Comparison of ENCODE assay signal across 28 mouse cellular contexts in the genomic region with DNA sequence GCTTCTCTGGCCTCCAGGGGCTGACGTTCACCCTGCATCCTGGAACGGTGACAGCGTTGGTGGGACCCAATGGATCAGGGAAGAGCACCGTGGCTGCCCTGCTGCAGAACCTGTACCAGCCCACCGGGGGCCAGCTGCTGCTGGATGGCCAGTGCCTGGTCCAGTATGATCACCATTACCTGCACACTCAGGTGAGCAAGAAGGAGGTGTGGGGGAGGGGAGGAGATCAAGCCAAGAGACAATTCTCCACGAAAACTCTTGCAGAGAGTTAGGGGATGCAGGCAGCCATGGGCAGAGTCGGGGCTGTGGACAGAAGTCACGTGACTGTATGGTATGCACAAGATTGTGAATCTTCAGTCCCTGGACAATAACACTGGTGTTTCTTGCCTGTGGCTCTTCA.
"Had no signal": no experiment of that assay in that cellular context is flagged by ENCODE, and none has a peak within 500 bp of the region (broad histone marks: within the 10 kb centered on the region; RNA-seq: fewer than 3 reads in every experiment).

No protein-coding gene starts in this region.

- H3K4me3 ChIP-seq: heart, embryonic 12.5 days; heart, embryonic 13.5 days; heart, embryonic 15.5 days; hindbrain, embryonic 10.5 days; hindbrain, embryonic 12.5 days; hindbrain, embryonic 13.5 days; hindbrain, embryonic 15.5 days; intestine, embryonic 15.5 days; kidney, embryonic 15.5 days; layer of hippocampus, adult 2 months; left cerebral cortex, adult 2 months had no signal

- H3K9me3 ChIP-seq: heart, embryonic 12.5 days; heart, embryonic 13.5 days; heart, embryonic 15.5 days; hindbrain, embryonic 10.5 days; hindbrain, embryonic 12.5 days; hindbrain, embryonic 13.5 days; hindbrain, embryonic 15.5 days; intestine, embryonic 15.5 days; kidney, embryonic 15.5 days had no signal

- H3K27ac ChIP-seq: heart, embryonic 13.5 days; heart, embryonic 15.5 days; hindbrain, embryonic 10.5 days; hindbrain, embryonic 12.5 days; hindbrain, embryonic 13.5 days; hindbrain, embryonic 14.5 days; hindbrain, embryonic 15.5 days; hindbrain, postnatal 0 days; intestine, embryonic 15.5 days; kidney, embryonic 15.5 days; kidney, postnatal 0 days; layer of hippocampus, adult 2 months; left cerebral cortex, adult 2 months had no signal

- DNase-seq: heart, postnatal 14 days; heart, postnatal 36 days; heart, postnatal 4 days; kidney, adult 11 months; kidney, adult 18-20 months; kidney, adult 2 months; kidney, adult 8-10 months; kidney, adult 9 months; kidney, postnatal 10 days; kidney, postnatal 14 days; kidney, postnatal 25 days; kidney, postnatal 36 days; layer of hippocampus, adult 9-11 months; layer of hippocampus, postnatal 36 days had no signal

- H3K36me3 ChIP-seq: heart, embryonic 12.5 days; heart, embryonic 13.5 days; heart, embryonic 15.5 days; hindbrain, embryonic 10.5 days; hindbrain, embryonic 12.5 days; hindbrain, embryonic 13.5 days; hindbrain, embryonic 15.5 days; intestine, embryonic 15.5 days; kidney, embryonic 15.5 days had no signal
